ENCODE assay signal across 16 mouse cellular contexts in the genomic region with DNA sequence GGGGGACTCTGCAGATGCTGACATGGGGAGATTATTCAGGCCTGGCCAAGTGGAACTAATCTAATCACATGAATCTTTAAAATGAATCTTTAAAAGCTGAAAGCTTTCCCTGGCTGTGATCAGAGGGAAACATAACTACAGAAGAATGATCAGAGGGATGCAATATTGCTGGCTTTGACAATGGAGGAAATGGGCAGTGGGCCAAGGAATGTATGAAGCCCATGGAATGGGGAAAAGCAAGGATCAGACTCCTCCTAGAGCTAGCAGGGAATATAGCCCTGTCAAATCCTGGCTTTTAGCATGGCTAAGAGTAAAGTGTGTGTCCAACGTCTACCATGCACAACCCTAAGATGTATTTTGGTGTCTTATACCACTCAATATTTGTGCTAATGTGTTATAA.
A peak's percentile ranks its signal among the peaks of the same experiment; 100 is the strongest.
DNase-seq lines count a peak whose midpoint lies in the region; ATAC-seq and TF ChIP-seq lines count a peak whose summit lies in the region.
"Had no signal": no experiment of that assay in that cellular context is flagged by ENCODE, and none has a peak within 500 bp of the region (broad histone marks: within the 10 kb centered on the region; RNA-seq: fewer than 3 reads in every experiment).

No protein-coding gene starts in this region.

- H3K27ac ChIP-seq in hindbrain, embryonic 11.5 days (ENCODE audit: low read depth, low read length), result no peak overlapping the region
- H3K27ac ChIP-seq in hindbrain, embryonic 14.5 days, result no peak overlapping the region
- H3K27ac ChIP-seq: heart, embryonic 10.5 days; liver, embryonic 13.5 days; neural tube, embryonic 13.5 days had no signal

- no peaks in the 10 kb centered on the region for H3K4me1 ChIP-seq in hindbrain, embryonic 11.5 days (replicated peaks; ENCODE audit: control insufficient read depth, insufficient read depth, low read length)
- no peaks in the 10 kb centered on the region for H3K4me1 ChIP-seq in hindbrain, embryonic 14.5 days (replicated peaks; ENCODE audit: control insufficient read depth, insufficient read depth, low read length)
- H3K4me1 ChIP-seq: heart, embryonic 10.5 days; liver, embryonic 13.5 days; neural tube, embryonic 13.5 days had no signal

- WGBS in hindbrain, embryonic 11.5 days, result 89% methylated on average over 1 of the region's 1 CpGs
- WGBS in hindbrain, embryonic 14.5 days, result 77% methylated on average over 1 of the region's 1 CpGs

- intact Hi-C loops in left cerebral cortex, postnatal 4 days (cut with DNase I), result no loop called here
- intact Hi-C loops in left cerebral cortex, postnatal 14 days (cut with DNase I), result no loop called here

- H3K9ac ChIP-seq in hindbrain, embryonic 11.5 days (ENCODE audit: low read depth, low read length), result no peak overlapping the region
- no peak overlapping the region for H3K9ac ChIP-seq in hindbrain, embryonic 14.5 days
- H3K9ac ChIP-seq: liver, embryonic 13.5 days; neural tube, embryonic 13.5 days had no signal

- TF ChIP-seq POLR2A in brain, embryonic 14.5 days (IDR thresholded peaks at IDR 0.05; ENCODE audit: borderline replicate concordance, extremely low read depth, insufficient read depth, insufficient read length, poor library complexity, severe bottlenecking), result no peak

- ATAC-seq in hindbrain, embryonic 11.5 days (ENCODE audit: low FRiP score), result no peak
- no peak for ATAC-seq in hindbrain, embryonic 14.5 days (ENCODE audit: low FRiP score)
- no peak for ATAC-seq in frontal cortex, adult (ENCODE audit: low TSS enrichment)

- H3K9me3 ChIP-seq in hindbrain, embryonic 11.5 days (ENCODE audit: control insufficient read depth, low read length), result no peaks in the 10 kb centered on the region
- H3K9me3 ChIP-seq in hindbrain, embryonic 14.5 days (ENCODE audit: control insufficient read depth, low read length), result no peaks in the 10 kb centered on the region
- H3K9me3 ChIP-seq: heart, embryonic 10.5 days; liver, embryonic 13.5 days; neural tube, embryonic 13.5 days had no signal

- H3K4me2 ChIP-seq in hindbrain, embryonic 11.5 days (replicated peaks; ENCODE audit: low read depth, low read length), result no peak overlapping the region
- no peak overlapping the region for H3K4me2 ChIP-seq in hindbrain, embryonic 14.5 days (replicated peaks)
- H3K4me2 ChIP-seq: liver, embryonic 13.5 days; neural tube, embryonic 13.5 days had no signal

- no peaks in the 10 kb centered on the region for H3K36me3 ChIP-seq in hindbrain, embryonic 11.5 days (ENCODE audit: control insufficient read depth, insufficient read depth, low read length)
- no peaks in the 10 kb centered on the region for H3K36me3 ChIP-seq in hindbrain, embryonic 14.5 days (replicated peaks; ENCODE audit: control insufficient read depth, insufficient read depth)
- H3K36me3 ChIP-seq: G1E; heart, embryonic 10.5 days; liver, embryonic 13.5 days; neural tube, embryonic 13.5 days had no signal

- no peak for TF ChIP-seq CTCF in brain, embryonic 14.5 days (IDR thresholded peaks at IDR 0.05; ENCODE audit: borderline replicate concordance, extremely low read depth, insufficient read depth, insufficient read length)

- DNase-seq in hindbrain, embryonic 11.5 days (ENCODE audit: low spot score), result peak; percentile 10
- no peak for DNase-seq in hindbrain, embryonic 14.5 days (ENCODE audit: low spot score)
- DNase-seq in left cerebral cortex, postnatal 4 days, result peak; percentile 8
- DNase-seq in left cerebral cortex, postnatal 14 days (ENCODE audit: low spot score in 2 of 2), result no peak
- peak; percentile 81 for DNase-seq in Muller cell, postnatal 12 days (ENCODE audit: inconsistent ontology term)
- peak; percentile 52 for DNase-seq in brain, embryonic 14.5 days (ENCODE audit: low read depth)
- DNase-seq: adrenal gland, postnatal 10 days; cerebellum, adult 8-10 months; gastrocnemius, postnatal 10 days; heart, postnatal 36 days; liver, embryonic 13.5 days; thymus, adult 2 months had no signal

- no peaks in the 10 kb centered on the region for H3K27me3 ChIP-seq in hindbrain, embryonic 11.5 days (ENCODE audit: control insufficient read depth, insufficient read depth, low read length)
- H3K27me3 ChIP-seq in hindbrain, embryonic 14.5 days (ENCODE audit: control insufficient read depth, insufficient read depth, low read length), result no peaks in the 10 kb centered on the region
- H3K27me3 ChIP-seq: liver, embryonic 13.5 days; neural tube, embryonic 13.5 days had no signal

- no peak overlapping the region for H3K4me3 ChIP-seq in hindbrain, embryonic 11.5 days (ENCODE audit: low read depth, low read length)
- H3K4me3 ChIP-seq in hindbrain, embryonic 14.5 days (replicated peaks; ENCODE audit: low read length), result no peak overlapping the region
- H3K4me3 ChIP-seq: heart, embryonic 10.5 days; liver, embryonic 13.5 days; neural tube, embryonic 13.5 days had no signal

Comparison
In these comparisons a context has a peak if more than half of its experiments do, and no peak if none do; other contexts are left out.
1. DNase-seq: peak in hindbrain, embryonic 11.5 days (single experiment), left cerebral cortex, postnatal 4 days (single experiment), Muller cell, postnatal 12 days (single experiment) and brain, embryonic 14.5 days (single experiment); none in hindbrain, embryonic 14.5 days (single experiment) and left cerebral cortex, postnatal 14 days (0 of 2).